Mouse (Mus musculus): Measurements from ENCODE around the gene Serac1. TPM values are rescaled to one million over a fixed set of nuclear protein-coding genes. Genes with fewer than 3 reads are reported as not detected.

The Serac1 gene
- polyA plus RNA-seq, 1 experiment from 2014 or later = 12.4 TPM

GRCm38 (mm10) chr17:6106361-6107014 is 26.9 kb upstream of the Serac1 start, which contains the start of gene Tulp4:
TSS of gene Tulp4 (plus strand) at chr17:6106437.
- Histone ChIP-seq H3K36me3 (replicated peaks) (peaks cover 7% of the 10 kb centered on the region; the same call in 1 of the 2 replicates), H3K9ac (peak within 1 kb of the TSS; percentile 98), H3K4me1 (peaks cover 24% of the 10 kb centered on the region), H3K4me2 (peak within 1 kb of the TSS; percentile 67), H3K9me3 (no peaks in the 10 kb centered on the region), H3K4me3 (replicated peaks) (peak within 1 kb of the TSS; percentile 73), H3K27ac (peak within 1 kb of the TSS; percentile 98), H3K27me3 (no peaks in the 10 kb centered on the region)
- under 1% methylated on average over 66 of the region's 76 CpGs for WGBS
- ATAC-seq (ENCODE audit: low FRiP score) = peak; percentile 97

DNA sequence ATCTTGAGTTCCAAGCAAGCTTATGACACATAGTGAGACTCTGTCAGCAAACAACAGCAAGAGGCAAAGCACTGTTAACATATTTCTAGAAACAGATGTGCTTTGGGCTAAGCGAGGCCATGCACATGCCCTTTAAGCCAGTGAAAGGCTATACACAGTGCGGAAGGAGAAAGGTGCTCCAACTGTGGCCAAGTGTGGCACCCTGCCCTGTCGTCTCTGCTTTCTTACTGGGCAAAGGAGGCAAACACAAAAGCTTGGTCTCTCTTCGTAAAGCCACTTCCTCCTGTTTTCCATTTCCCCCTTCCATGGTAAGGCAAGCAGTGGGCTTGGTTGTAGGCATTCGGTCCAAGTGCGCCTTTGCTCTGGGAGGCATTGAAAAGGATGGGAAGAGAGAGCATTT is 24.0 kb upstream of the Serac1 start:
- no peaks in the 10 kb centered on the region for H3K36me3 ChIP-seq (replicated peaks)
- H3K4me1 ChIP-seq = peaks cover 10% of the 10 kb centered on the region
- no peak overlapping the region for H3K4me2 ChIP-seq
- no peak overlapping the region for H3K9ac ChIP-seq
- H3K27ac ChIP-seq = no peak overlapping the region
- H3K9me3 ChIP-seq = no peaks in the 10 kb centered on the region
- 80% methylated on average over 6 of the region's 6 CpGs for WGBS
- no peak overlapping the region for H3K4me3 ChIP-seq (replicated peaks)
- no peaks in the 10 kb centered on the region for H3K27me3 ChIP-seq
- no peak for ATAC-seq (ENCODE audit: low FRiP score)

DNA sequence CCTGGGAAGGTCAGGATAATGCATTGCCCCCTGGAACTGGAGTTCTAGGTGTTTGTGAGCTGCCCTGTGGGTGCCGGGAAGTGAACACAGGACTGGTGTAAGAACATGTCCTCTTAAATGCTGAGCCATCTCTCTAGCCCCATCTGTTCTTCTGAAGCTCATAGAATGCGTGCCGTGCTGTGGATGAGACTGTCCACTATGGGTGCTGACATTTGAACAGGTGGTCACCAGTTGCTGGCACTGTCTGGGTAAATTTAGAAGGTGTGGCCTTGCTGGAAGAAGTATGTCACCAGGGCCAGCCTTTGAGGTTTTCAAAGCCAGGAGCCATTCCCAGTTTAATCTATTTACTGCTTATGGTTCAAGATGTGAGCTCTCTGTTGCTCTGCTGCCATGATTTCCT is 22.7 kb upstream of the Serac1 start:
- no peak for ATAC-seq (ENCODE audit: low FRiP score)
- Histone ChIP-seq H3K4me1 (no peaks in the 10 kb centered on the region), H3K36me3 (replicated peaks) (no peaks in the 10 kb centered on the region), H3K27ac (no peak overlapping the region), H3K4me3 (replicated peaks) (no peak overlapping the region), H3K4me2 (no peak overlapping the region), H3K27me3 (no peaks in the 10 kb centered on the region), H3K9ac (no peak overlapping the region), H3K9me3 (no peaks in the 10 kb centered on the region)
- 99% methylated on average over 3 of the region's 3 CpGs for WGBS

DNA sequence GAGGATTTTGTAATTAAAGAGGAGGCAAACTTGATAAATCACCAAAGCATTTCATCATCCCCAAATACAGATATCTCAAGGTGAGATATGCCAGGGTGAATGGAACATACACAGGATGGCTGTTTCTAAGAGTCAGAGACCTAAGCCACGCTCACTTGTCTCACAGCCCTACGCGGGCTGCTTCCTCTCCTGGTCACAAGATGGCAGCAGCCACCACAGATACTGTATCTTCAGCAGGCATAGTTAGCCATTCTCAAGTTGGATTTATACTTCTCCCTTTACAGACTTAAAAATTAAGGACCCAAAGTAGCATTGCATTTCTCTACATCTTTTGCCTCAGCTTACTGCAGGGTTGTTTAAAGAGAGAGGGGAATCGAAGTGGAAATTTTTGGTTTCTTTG is 18.3 kb upstream of the Serac1 start:
- H3K9me3 ChIP-seq = no peaks in the 10 kb centered on the region
- H3K4me3 ChIP-seq (replicated peaks) = no peak overlapping the region
- no peaks in the 10 kb centered on the region for H3K27me3 ChIP-seq
- H3K9ac ChIP-seq = no peak overlapping the region
- H3K4me2 ChIP-seq = no peak overlapping the region
- H3K27ac ChIP-seq = no peak overlapping the region
- ATAC-seq (ENCODE audit: low FRiP score) = no peak
- no peaks in the 10 kb centered on the region for H3K36me3 ChIP-seq (replicated peaks)
- no peaks in the 10 kb centered on the region for H3K4me1 ChIP-seq
- 28% methylated on average over 4 of the region's 4 CpGs for WGBS

GRCm38 (mm10) chr17:6095579-6095978 is 16.0 kb upstream of the Serac1 start:
- H3K27me3 ChIP-seq = no peaks in the 10 kb centered on the region
- no peak overlapping the region for H3K4me2 ChIP-seq
- H3K4me3 ChIP-seq (replicated peaks) = no peak overlapping the region
- no peak overlapping the region for H3K9ac ChIP-seq
- H3K9me3 ChIP-seq = no peaks in the 10 kb centered on the region
- H3K4me1 ChIP-seq = no peaks in the 10 kb centered on the region
- H3K27ac ChIP-seq = no peak overlapping the region
- no peak for ATAC-seq (ENCODE audit: low FRiP score)
- H3K36me3 ChIP-seq (replicated peaks) = peaks cover 6% of the 10 kb centered on the region; the same call in 1 of the 2 replicates

DNA sequence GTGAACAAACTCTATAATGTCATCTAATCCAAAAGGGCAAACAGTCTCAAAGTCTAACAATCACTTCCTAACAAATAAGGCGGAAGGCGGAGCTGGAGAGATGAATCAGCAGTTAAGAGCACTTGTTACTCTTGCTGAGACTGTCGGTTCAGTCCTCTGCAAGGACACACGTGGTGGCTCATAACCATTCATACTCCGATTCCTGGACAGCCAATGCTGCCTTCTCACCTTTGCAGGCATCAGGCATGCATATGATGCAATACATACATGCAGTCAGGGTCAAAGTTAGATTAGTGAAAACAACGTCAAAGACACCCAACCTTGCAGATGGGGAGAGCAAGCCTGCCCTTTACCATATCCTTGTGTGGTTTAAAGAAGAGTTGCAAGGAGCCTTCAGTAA is 12.1 kb upstream of the Serac1 start:
- 92% methylated on average over 6 of the region's 6 CpGs for WGBS
- ATAC-seq (ENCODE audit: low FRiP score) = no peak

DNA sequence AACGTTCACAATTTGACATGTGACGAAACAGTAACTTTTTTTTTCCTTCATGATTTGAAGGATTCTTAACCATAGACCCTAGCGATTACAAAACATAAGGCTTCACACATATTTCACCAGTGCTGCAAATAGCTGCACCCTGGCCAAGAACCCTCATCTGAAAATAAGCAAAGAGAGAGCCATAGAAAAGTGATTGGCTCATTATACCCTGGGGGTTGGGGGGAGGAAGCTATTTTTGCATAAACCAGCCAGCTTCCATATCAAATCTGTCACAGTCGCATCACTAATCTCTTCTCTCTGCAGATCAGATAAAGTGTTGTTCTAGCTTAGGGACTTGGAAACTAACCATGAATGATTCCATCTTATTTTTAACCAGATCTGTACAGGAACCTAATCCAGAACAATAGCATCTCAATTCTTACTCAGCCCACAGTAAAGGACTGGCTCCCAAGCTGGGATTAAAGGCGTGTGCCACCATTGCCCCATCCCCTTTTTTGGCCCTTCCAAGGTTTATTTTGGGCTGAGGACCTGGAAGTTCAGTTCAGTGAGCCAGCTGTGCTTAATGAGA is 3.9 kb upstream of the Serac1 start:
- no peak overlapping the region for H3K4me3 ChIP-seq (replicated peaks)
- H3K36me3 ChIP-seq (replicated peaks) = peaks cover 24% of the 10 kb centered on the region
- H3K4me2 ChIP-seq = no peak overlapping the region
- 86% methylated on average over 5 of the region's 5 CpGs for WGBS
- H3K9ac ChIP-seq = no peak overlapping the region
- 0 out of 2 replicates have a peak overlapping the region, but pooled peaks have one; percentile 2 for H3K27ac ChIP-seq
- H3K4me1 ChIP-seq = peaks cover 18% of the 10 kb centered on the region
- H3K9me3 ChIP-seq = no peaks in the 10 kb centered on the region
- H3K27me3 ChIP-seq = no peaks in the 10 kb centered on the region
- no peak for ATAC-seq (ENCODE audit: low FRiP score)

More for the DNA sequence above, 12.1 kb upstream of the Serac1 start:
- no peak overlapping the region for H3K27ac ChIP-seq
- H3K36me3 ChIP-seq (replicated peaks) = peaks cover 19% of the 10 kb centered on the region
- H3K4me3 ChIP-seq (replicated peaks) = no peak overlapping the region
- H3K9ac ChIP-seq = no peak overlapping the region
- no peaks in the 10 kb centered on the region for H3K4me1 ChIP-seq
- no peaks in the 10 kb centered on the region for H3K27me3 ChIP-seq
- H3K9me3 ChIP-seq = no peaks in the 10 kb centered on the region
- H3K4me2 ChIP-seq = no peak overlapping the region

GRCm38 (mm10) chr17:6073405-6073804 is 6.1 kb downstream of the Serac1 start:
- H3K27me3 ChIP-seq = no peaks in the 10 kb centered on the region
- H3K4me2 ChIP-seq = no peak overlapping the region
- H3K36me3 ChIP-seq (replicated peaks) = peaks cover 44% of the 10 kb centered on the region
- H3K9me3 ChIP-seq = no peaks in the 10 kb centered on the region
- no peak overlapping the region for H3K9ac ChIP-seq
- no peak overlapping the region for H3K4me3 ChIP-seq (replicated peaks)
- 91% methylated on average over 7 of the region's 7 CpGs for WGBS
- peaks cover 5% of the 10 kb centered on the region for H3K4me1 ChIP-seq
- no peak overlapping the region for H3K27ac ChIP-seq
- ATAC-seq (ENCODE audit: low FRiP score) = no peak

GRCm38 (mm10) chr17:6069866-6070265 is 9.7 kb downstream of the Serac1 start:
- H3K27ac ChIP-seq = no peak overlapping the region
- 92% methylated on average over 6 of the region's 6 CpGs for WGBS
- no peaks in the 10 kb centered on the region for H3K27me3 ChIP-seq
- ATAC-seq (ENCODE audit: low FRiP score) = no peak
- H3K36me3 ChIP-seq (replicated peaks) = peaks cover 63% of the 10 kb centered on the region
- H3K9ac ChIP-seq = no peak overlapping the region
- no peaks in the 10 kb centered on the region for H3K4me1 ChIP-seq
- no peak overlapping the region for H3K4me2 ChIP-seq
- no peaks in the 10 kb centered on the region for H3K9me3 ChIP-seq
- H3K4me3 ChIP-seq (replicated peaks) = no peak overlapping the region

GRCm38 (mm10) chr17:6067613-6068012 is 11.9 kb downstream of the Serac1 start:
- Histone ChIP-seq H3K27ac (no peak overlapping the region), H3K27me3 (no peaks in the 10 kb centered on the region), H3K4me3 (replicated peaks) (no peak overlapping the region), H3K4me1 (no peaks in the 10 kb centered on the region), H3K9me3 (no peaks in the 10 kb centered on the region), H3K4me2 (no peak overlapping the region), H3K9ac (no peak overlapping the region), H3K36me3 (replicated peaks) (peaks cover 60% of the 10 kb centered on the region)
- 97% methylated on average over 7 of the region's 7 CpGs for WGBS
- ATAC-seq (ENCODE audit: low FRiP score) = no peak

GRCm38 (mm10) chr17:6066021-6066420 is 13.5 kb downstream of the Serac1 start:
- no peaks in the 10 kb centered on the region for H3K27me3 ChIP-seq
- no peaks in the 10 kb centered on the region for H3K4me1 ChIP-seq
- no peak overlapping the region for H3K9ac ChIP-seq
- H3K27ac ChIP-seq = no peak overlapping the region
- no peaks in the 10 kb centered on the region for H3K9me3 ChIP-seq
- no peak overlapping the region for H3K4me3 ChIP-seq (replicated peaks)
- no peak for ATAC-seq (ENCODE audit: low FRiP score)
- no peak overlapping the region for H3K4me2 ChIP-seq
- 79% methylated on average over 2 of the region's 2 CpGs for WGBS
- peaks cover 50% of the 10 kb centered on the region for H3K36me3 ChIP-seq (replicated peaks)

GRCm38 (mm10) chr17:6063532-6063931 is 16.0 kb downstream of the Serac1 start:
- Histone ChIP-seq H3K4me2 (no peak overlapping the region), H3K9me3 (no peaks in the 10 kb centered on the region), H3K4me1 (no peaks in the 10 kb centered on the region), H3K9ac (no peak overlapping the region), H3K27ac (no peak overlapping the region), H3K4me3 (replicated peaks) (no peak overlapping the region), H3K27me3 (no peaks in the 10 kb centered on the region), H3K36me3 (replicated peaks) (peaks cover 38% of the 10 kb centered on the region)
- no peak for ATAC-seq (ENCODE audit: low FRiP score)
- 95% methylated on average over 5 of the region's 5 CpGs for WGBS

- no peaks in the 10 kb centered on the region for H3K27me3 ChIP-seq
- 90% methylated on average over 8 of the region's 8 CpGs for WGBS
- H3K4me2 ChIP-seq = no peak overlapping the region
- no peaks in the 10 kb centered on the region for H3K9me3 ChIP-seq
- H3K9ac ChIP-seq = no peak overlapping the region
- H3K4me3 ChIP-seq (replicated peaks) = no peak overlapping the region
- H3K36me3 ChIP-seq (replicated peaks) = peaks cover 38% of the 10 kb centered on the region
- H3K4me1 ChIP-seq = no peaks in the 10 kb centered on the region
- no peak overlapping the region for H3K27ac ChIP-seq
- no peak for ATAC-seq (ENCODE audit: low FRiP score)
These were observed 16.7 kb downstream of the Serac1 start for GRCm38 (mm10) chr17:6062793-6063192.
